Mouse (Mus musculus) adrenal gland, adult 8-10 months (tissue): Measurements from ENCODE around the gene Hnrnpc. TPM values are rescaled to one million over a fixed set of nuclear protein-coding genes. Genes with fewer than 3 reads are reported as not detected.
"Not testable (repeated sequence)": the region's sequence is repeated elsewhere in the genome, so short reads cannot be mapped to it uniquely, and the experiment has no call there.

Source experiments
- DNase-seq: peaks from one replicate; pipeline ENCODE4 v3.0.0; 2022
- total RNA-seq, 4 experiments: library from RNA; stranded (reverse); gene quantifications; 2 replicates each; pipeline ENCODE4 v1.2.4; 2022

Gene Hnrnpc
- total RNA-seq, 4 experiments from 2014 or later, result 181 to 335 (median 196) TPM

GRCm38 (mm10) chr14:52101285-52102157, 2.3 kb downstream of the Hnrnpc start:
- DNase-seq, result no peak

- no peak for DNase-seq
Observed at GRCm38 (mm10) chr14:52100170-52100960, 3.5 kb downstream of the Hnrnpc start.

- DNase-seq, result no peak
Observed at GRCm38 (mm10) chr14:52099563-52099962, 4.3 kb downstream of the Hnrnpc start.

- DNase-seq, result not testable (repeated sequence)
Observed at GRCm38 (mm10) chr14:52098387-52098786, 5.4 kb downstream of the Hnrnpc start.

- DNase-seq, result not testable (repeated sequence)
Observed at GRCm38 (mm10) chr14:52097191-52097590, 6.6 kb downstream of the Hnrnpc start.

- no peak for DNase-seq
Observed at GRCm38 (mm10) chr14:52094533-52094932, 9.3 kb downstream of the Hnrnpc start.

- DNase-seq, result no peak
Observed at GRCm38 (mm10) chr14:52083083-52083482, 20.7 kb downstream of the Hnrnpc start.

GRCm38 (mm10) chr14:52071599-52072137, 32.2 kb downstream of the Hnrnpc start:
- DNase-seq, result no peak

GRCm38 (mm10) chr14:52066135-52066534, 37.7 kb downstream of the Hnrnpc start:
- no peak for DNase-seq

GRCm38 (mm10) chr14:52061798-52062197, 42.0 kb downstream of the Hnrnpc start:
- DNase-seq, result no peak

GRCm38 (mm10) chr14:52060800-52061199, 43.0 kb downstream of the Hnrnpc start:
- no peak for DNase-seq

- no peak for DNase-seq
Observed at GRCm38 (mm10) chr14:52059982-52060381, 43.8 kb downstream of the Hnrnpc start.

- DNase-seq, result not testable (repeated sequence)
Observed at GRCm38 (mm10) chr14:52052720-52053119, 51.1 kb downstream of the Hnrnpc start.

GRCm38 (mm10) chr14:52045966-52046565, 57.8 kb downstream of the Hnrnpc start:
- no peak for DNase-seq

- no peak for DNase-seq
Observed at GRCm38 (mm10) chr14:52044901-52045678, 58.7 kb downstream of the Hnrnpc start.

GRCm38 (mm10) chr14:52043446-52043845, 60.4 kb downstream of the Hnrnpc start:
- no peak for DNase-seq

GRCm38 (mm10) chr14:52042359-52042758, 61.5 kb downstream of the Hnrnpc start, which contains the start of gene Olfr221:
Gene Olfr221, minus strand, starts transcription at chr14:52042459.
- not testable (repeated sequence) for DNase-seq

GRCm38 (mm10) chr14:52039332-52039731, 64.5 kb downstream of the Hnrnpc start:
- no peak for DNase-seq

GRCm38 (mm10) chr14:52035926-52036325, 67.9 kb downstream of the Hnrnpc start:
- no peak for DNase-seq

GRCm38 (mm10) chr14:52026342-52026741, 77.5 kb downstream of the Hnrnpc start:
- DNase-seq, result no peak

- DNase-seq, result no peak
Observed at GRCm38 (mm10) chr14:52024133-52024532, 79.7 kb downstream of the Hnrnpc start.
